In genomic region chr9:73045711-73046110, GRCm38 (mm10) we compare ENCODE assay signal across 8 mouse cellular contexts. TPM values are rescaled to one million over a fixed set of nuclear protein-coding genes. Genes with fewer than 3 reads are reported as not detected.
DNase-seq lines count a peak whose midpoint lies in the region; ATAC-seq and TF ChIP-seq lines count a peak whose summit lies in the region.
"Had no signal": no experiment of that assay in that cellular context is flagged by ENCODE, and none has a peak within 500 bp of the region (broad histone marks: within the 10 kb centered on the region; RNA-seq: fewer than 3 reads in every experiment).

No protein-coding gene starts in this region.

- H3K4me1 ChIP-seq in brown adipose tissue, adult 24 weeks (ENCODE audit: control insufficient read depth, insufficient read depth, insufficient read length, low read length) = no peaks in the 10 kb centered on the region
- peaks cover 8% of the 10 kb centered on the region for H3K4me1 ChIP-seq in intestine, embryonic 14.5 days (replicated peaks; ENCODE audit: control insufficient read depth, insufficient read depth, low read length)
- H3K4me1 ChIP-seq in midbrain, postnatal 0 days (ENCODE audit: insufficient read depth, low read length) = no peaks in the 10 kb centered on the region; the same call in 1 of the 2 replicates

- 64% methylated on average over 10 of the region's 10 CpGs for WGBS in intestine, embryonic 14.5 days
- WGBS in midbrain, postnatal 0 days = 75% methylated on average over 10 of the region's 10 CpGs

- H3K27ac ChIP-seq in layer of hippocampus, adult 2 months = peak overlapping the region; percentile 85
- no peak overlapping the region for H3K27ac ChIP-seq in brown adipose tissue, adult 24 weeks (replicated peaks; ENCODE audit: low read depth, low read length)
- no peak overlapping the region for H3K27ac ChIP-seq in intestine, embryonic 14.5 days (ENCODE audit: low read depth)
- no peak overlapping the region; the same call in 1 of the 2 replicates for H3K27ac ChIP-seq in midbrain, postnatal 0 days (ENCODE audit: low read depth, low read length)

- H3K9ac ChIP-seq in intestine, embryonic 14.5 days (ENCODE audit: low read length) = no peak overlapping the region
- peak overlapping the region; percentile 76 for H3K9ac ChIP-seq in midbrain, postnatal 0 days (replicated peaks; ENCODE audit: low read length, poor library complexity, severe bottlenecking)

- no peak for TF ChIP-seq CTCF in layer of hippocampus, adult 2 months (conservative IDR thresholded peaks at IDR 0.05)
- no peak for TF ChIP-seq CTCF in midbrain, postnatal 0 days (IDR thresholded peaks at IDR 0.05)

- H3K9me3 ChIP-seq in intestine, embryonic 14.5 days (ENCODE audit: control insufficient read depth, low read length) = no peaks in the 10 kb centered on the region
- no peaks in the 10 kb centered on the region for H3K9me3 ChIP-seq in midbrain, postnatal 0 days (ENCODE audit: low read length)

- H3K4me2 ChIP-seq in intestine, embryonic 14.5 days (ENCODE audit: low read length) = peak overlapping the region; percentile 97
- H3K4me2 ChIP-seq in midbrain, postnatal 0 days (ENCODE audit: low read depth, low read length, poor library complexity, severe bottlenecking) = peak overlapping the region; percentile 86

- no peak for ATAC-seq in intestine, embryonic 14.5 days (replicated peaks; ENCODE audit: low FRiP score, low TSS enrichment, low read depth)
- ATAC-seq in midbrain, postnatal 0 days (ENCODE audit: low FRiP score) = no peak

- H3K36me3 ChIP-seq in intestine, embryonic 14.5 days (ENCODE audit: control insufficient read depth, insufficient read depth, low read length) = no peaks in the 10 kb centered on the region
- H3K36me3 ChIP-seq in midbrain, postnatal 0 days (ENCODE audit: insufficient read depth, low read length) = no peaks in the 10 kb centered on the region

- DNase-seq in layer of hippocampus, adult 2 months (ENCODE audit: low spot score in 2 of 2) = no peak
- no peak for DNase-seq in layer of hippocampus, postnatal 36 days
- DNase-seq in intestine, embryonic 14.5 days (ENCODE audit: low spot score) = no peak
- DNase-seq in midbrain, postnatal 0 days (ENCODE audit: low spot score) = no peak
- DNase-seq in urinary bladder, postnatal 4 days (ENCODE audit: low spot score in 2 of 2) = no peak
- DNase-seq in embryo, embryonic 10.5 days (ENCODE audit: low spot score) = no peak

- peak overlapping the region; percentile 66 for H3K4me3 ChIP-seq in layer of hippocampus, adult 2 months
- H3K4me3 ChIP-seq in brown adipose tissue, adult 24 weeks (ENCODE audit: insufficient read depth, low read depth, low read length) = 0 out of 2 replicates have a peak overlapping the region, but pooled peaks have one; percentile 7
- H3K4me3 ChIP-seq in intestine, embryonic 14.5 days (ENCODE audit: low read depth, low read length) = no peak overlapping the region
- H3K4me3 ChIP-seq in midbrain, postnatal 0 days (ENCODE audit: low read depth, low read length) = peak overlapping the region; percentile 53

- H3K27me3 ChIP-seq in intestine, embryonic 14.5 days (replicated peaks; ENCODE audit: control insufficient read depth, insufficient read depth, low read length) = no peaks in the 10 kb centered on the region
- H3K27me3 ChIP-seq in midbrain, postnatal 0 days (ENCODE audit: insufficient read depth, low read length) = no peaks in the 10 kb centered on the region

RNA-seq across cellular contexts. Expression of gene Rab27a, which starts 1.1 kb away (rescaled TPM):
- total RNA-seq in layer of hippocampus, adult 2 months (2021) = 10 to 100 TPM; 14.5 to 17.3 TPM
- 10 to 100 TPM; 12.7 to 17.2 TPM for total RNA-seq in layer of hippocampus, postnatal 36 days (2021)
- polyA plus RNA-seq in brown adipose tissue, adult 24 weeks (2012; ENCODE audit: insufficient read depth, insufficient read length, missing spikeins) = 0.38 and 1.7 TPM in 2 replicates
- polyA plus RNA-seq in intestine, embryonic 14.5 days (2014; fragmentation: Nextera tagmentation; extraction: Ambion mirVana) = 2.1 and 2.9 TPM in 2 replicates
- 5.3 and 6.4 TPM in 2 replicates for total RNA-seq in midbrain, postnatal 0 days (2014; rRNA removed)
- polyA plus RNA-seq in midbrain, postnatal 0 days (2015; fragmentation: Nextera tagmentation; extraction: Ambion mirVana) = 2.7 and 4.0 TPM in 2 replicates

RNA-seq across cellular contexts. Expression of gene Pigb, which starts 5.5 kb away (rescaled TPM):
- total RNA-seq in layer of hippocampus, adult 2 months (2021) = 10 to 100 TPM; 16.8 to 17.7 TPM
- total RNA-seq in layer of hippocampus, postnatal 36 days (2021) = 10 to 100 TPM; 12.5 to 15.1 TPM
- polyA plus RNA-seq in brown adipose tissue, adult 24 weeks (2012; ENCODE audit: insufficient read depth, insufficient read length, missing spikeins) = 4.4 and 5.4 TPM in 2 replicates
- 18.5 and 19.6 TPM in 2 replicates for polyA plus RNA-seq in intestine, embryonic 14.5 days (2014; fragmentation: Nextera tagmentation; extraction: Ambion mirVana)
- total RNA-seq in midbrain, postnatal 0 days (2014; rRNA removed) = 8.4 and 19.4 TPM in 2 replicates
- 12.2 and 13.0 TPM in 2 replicates for polyA plus RNA-seq in midbrain, postnatal 0 days (2015; fragmentation: Nextera tagmentation; extraction: Ambion mirVana)

RNA-seq across cellular contexts. Expression of gene Khdc3, which starts 55.9 kb away (rescaled TPM):
- 1 to 10 TPM; 3.8 to 5.4 TPM for total RNA-seq in layer of hippocampus, adult 2 months (2021)
- total RNA-seq in layer of hippocampus, postnatal 36 days (2021) = 1 to 10 TPM; 6.4 to 8.1 TPM
- not detected in 2 replicates for polyA plus RNA-seq in brown adipose tissue, adult 24 weeks (2012; ENCODE audit: insufficient read depth, insufficient read length, missing spikeins)
- 0.26 TPM in 1 of 2 replicates, not detected in the other for polyA plus RNA-seq in intestine, embryonic 14.5 days (2014; fragmentation: Nextera tagmentation; extraction: Ambion mirVana)
- 0.93 TPM in 1 of 2 replicates, not detected in the other for total RNA-seq in midbrain, postnatal 0 days (2014; rRNA removed)
- 0.25 and 0.27 TPM in 2 replicates for polyA plus RNA-seq in midbrain, postnatal 0 days (2015; fragmentation: Nextera tagmentation; extraction: Ambion mirVana)

RNA-seq across cellular contexts. Expression of gene Gm20509, which starts 56.6 kb away (rescaled TPM):
- under 1 TPM in 1 of 2 experiments, not detected in 1; 0.91 TPM for total RNA-seq in layer of hippocampus, adult 2 months (2021)
- not detected for total RNA-seq in layer of hippocampus, postnatal 36 days (2021)
- not detected in 2 replicates for polyA plus RNA-seq in brown adipose tissue, adult 24 weeks (2012; ENCODE audit: insufficient read depth, insufficient read length, missing spikeins)
- not detected in 2 replicates for polyA plus RNA-seq in intestine, embryonic 14.5 days (2014; fragmentation: Nextera tagmentation; extraction: Ambion mirVana)
- not detected in 2 replicates for total RNA-seq in midbrain, postnatal 0 days (2014; rRNA removed)
- polyA plus RNA-seq in midbrain, postnatal 0 days (2015; fragmentation: Nextera tagmentation; extraction: Ambion mirVana) = 0.22 and 0.27 TPM in 2 replicates
- total RNA-seq: hematopoietic stem cell, adult 5-6 weeks had no signal
